Mouse (Mus musculus) right cerebral cortex, postnatal 4 days (tissue): ENCODE data around the gene Snapc3.

ENCODE experiments used
- DNase-seq: peaks from one replicate; pipeline ENCODE4 v3.0.0-alpha.2; 2022

Snapc3 gene

DNA sequence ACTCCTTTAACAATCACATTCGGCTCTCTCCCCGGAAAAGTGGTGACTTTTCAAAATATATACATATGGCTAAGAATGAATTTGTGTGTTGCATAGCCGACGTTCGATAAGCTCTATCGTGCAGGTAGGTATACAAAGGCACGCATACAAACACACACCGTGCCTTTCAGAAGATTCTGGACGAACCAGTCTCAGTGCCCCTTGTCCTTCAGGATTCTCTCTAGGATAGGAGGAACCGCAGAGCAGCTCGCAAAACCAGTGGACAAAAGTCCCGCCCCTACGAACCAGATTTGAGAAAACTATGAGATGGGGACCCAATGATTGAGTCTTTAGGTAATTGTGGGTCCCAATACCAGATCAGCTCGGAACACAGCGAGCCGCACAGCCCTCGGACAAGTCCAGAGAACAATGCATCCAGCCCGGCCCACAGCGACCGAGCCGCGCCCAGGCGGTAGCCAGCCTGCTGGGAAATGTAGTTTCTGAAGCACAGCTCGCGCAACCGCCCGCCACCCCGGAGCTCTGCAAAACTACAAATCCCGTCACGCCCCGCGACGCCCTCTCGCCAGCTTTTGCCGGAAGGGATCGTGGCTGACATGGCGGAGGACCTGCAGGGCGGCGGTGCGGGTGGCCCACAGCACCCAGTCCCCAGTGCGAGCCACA lies at the start of gene Snapc3:
Snapc3 (plus strand) TSS at position 565 of the 660 bp plus-strand sequence.
- DNase-seq = peak; percentile 94

DNA sequence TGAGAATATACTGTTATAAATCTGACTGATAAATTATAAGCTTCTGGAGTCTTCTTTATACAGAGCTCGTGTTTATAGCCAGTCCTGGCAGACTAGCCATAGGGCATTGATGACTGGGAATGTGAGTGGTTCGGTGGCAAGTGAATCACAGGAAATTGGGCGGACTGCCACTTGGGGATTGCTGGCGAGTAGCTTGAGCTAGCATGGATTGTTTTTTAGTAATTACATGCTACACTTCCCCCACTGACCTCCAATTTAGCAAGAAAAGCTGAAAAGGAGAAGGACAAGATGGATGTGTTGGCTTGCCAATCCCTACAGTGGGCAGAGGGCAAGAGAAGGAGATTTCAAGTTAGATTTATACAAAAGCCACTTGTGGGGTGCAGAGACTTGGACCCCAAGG lies 44.1 kb upstream of the Snapc3 start:
- peak; percentile 17 for DNase-seq

DNA sequence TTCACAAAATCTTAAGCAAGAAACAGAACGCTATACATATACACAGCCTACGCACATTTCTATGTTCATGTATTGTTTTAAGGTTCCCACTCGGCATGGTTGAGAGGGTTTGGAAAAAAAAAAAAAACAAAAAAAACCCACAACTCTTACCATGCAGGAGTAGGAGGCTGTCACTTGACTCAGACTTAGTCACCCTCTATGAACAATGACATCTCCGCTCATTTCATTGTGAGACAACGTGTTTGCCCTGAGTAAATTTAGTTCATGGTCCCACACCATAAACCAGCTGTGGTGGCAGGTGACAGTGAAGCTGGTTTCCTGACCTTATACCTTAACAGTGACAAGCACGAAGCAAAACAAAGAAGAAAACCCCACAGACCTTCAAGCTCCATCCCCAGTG lies 41.9 kb upstream of the Snapc3 start:
- DNase-seq = no peak

DNA sequence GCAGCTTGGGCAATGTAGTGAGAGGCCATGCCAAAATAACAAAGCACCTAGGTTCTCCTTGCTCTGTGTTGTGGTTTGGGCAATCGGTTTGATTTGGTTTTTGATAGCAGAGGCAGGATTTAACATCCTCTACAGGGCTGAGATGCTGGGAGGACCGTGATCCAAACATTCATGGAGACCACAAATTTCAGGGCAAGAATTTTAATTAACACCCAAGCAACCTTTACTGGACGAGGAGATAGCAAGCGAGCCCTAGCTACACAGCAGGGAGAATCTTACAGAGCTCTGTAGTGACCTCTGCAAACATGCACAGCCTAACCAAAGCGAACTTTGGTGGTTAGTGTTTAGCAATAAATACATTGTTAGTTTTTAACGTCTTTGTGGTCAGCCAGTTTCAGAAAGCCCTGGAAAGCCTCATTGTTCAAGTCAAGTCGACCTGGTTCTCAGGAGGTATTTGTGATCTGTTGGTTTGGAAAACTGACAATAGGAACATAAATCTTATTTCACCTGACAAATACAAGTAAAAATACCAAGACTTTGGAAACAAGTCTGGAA lies 41.0 kb upstream of the Snapc3 start:
- no peak for DNase-seq

DNA sequence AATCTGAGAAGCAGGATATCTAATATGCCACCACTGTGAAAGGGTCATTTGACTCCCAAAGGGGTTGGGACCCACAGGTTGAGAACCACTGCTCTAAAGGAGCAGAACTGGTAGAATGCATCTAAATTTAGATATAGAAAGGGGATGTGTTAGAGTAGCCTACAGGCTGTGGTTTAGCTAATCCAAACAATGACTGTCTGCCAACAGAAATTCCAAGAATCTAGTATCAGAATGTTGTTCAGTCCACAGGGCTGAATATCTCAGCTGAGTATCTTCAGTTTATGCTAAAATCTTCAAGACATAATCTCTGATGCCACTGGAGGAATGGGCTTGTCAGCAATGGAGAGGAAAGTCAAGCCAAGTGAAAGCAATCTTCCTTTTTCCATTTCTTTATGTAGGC lies 38.5 kb upstream of the Snapc3 start:
- DNase-seq = no peak

DNA sequence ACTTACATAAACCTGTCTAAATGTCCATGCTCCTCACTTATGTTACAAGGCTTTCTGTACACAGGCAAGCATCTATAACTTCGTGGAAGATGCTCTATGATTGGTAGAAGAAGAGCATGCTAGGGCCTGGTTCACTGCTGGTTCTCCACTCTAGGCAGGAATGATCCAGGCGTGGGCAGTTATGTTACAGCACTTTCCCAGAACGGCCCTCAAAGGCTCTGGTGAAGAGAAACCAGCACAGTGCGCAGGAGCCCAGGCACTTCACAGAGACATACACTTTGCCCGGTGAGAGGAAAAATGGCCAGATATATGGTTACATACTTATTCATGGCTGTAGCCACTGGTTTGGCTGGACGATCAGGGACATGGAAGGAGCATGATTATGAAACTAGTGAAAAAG lies 37.8 kb upstream of the Snapc3 start:
- no peak for DNase-seq

DNA sequence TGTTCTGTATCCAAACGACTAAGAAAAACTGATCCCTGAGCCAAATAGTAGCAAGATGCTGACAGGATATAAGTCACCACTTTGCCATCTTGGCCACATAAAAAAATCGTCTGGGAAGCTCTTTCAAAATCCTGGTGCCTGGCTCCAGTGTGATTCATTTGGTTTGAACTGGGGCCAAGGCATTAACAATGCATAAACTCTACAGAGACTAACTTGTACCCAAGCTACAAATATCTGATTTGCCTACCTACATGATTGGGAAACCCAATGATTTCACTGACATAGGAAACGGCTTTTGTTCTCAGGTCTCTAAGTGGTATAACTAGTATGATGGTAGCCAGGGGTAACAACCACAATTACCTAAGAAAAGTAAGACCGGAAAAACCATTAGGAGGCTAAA lies 37.3 kb upstream of the Snapc3 start:
- no peak for DNase-seq

DNA sequence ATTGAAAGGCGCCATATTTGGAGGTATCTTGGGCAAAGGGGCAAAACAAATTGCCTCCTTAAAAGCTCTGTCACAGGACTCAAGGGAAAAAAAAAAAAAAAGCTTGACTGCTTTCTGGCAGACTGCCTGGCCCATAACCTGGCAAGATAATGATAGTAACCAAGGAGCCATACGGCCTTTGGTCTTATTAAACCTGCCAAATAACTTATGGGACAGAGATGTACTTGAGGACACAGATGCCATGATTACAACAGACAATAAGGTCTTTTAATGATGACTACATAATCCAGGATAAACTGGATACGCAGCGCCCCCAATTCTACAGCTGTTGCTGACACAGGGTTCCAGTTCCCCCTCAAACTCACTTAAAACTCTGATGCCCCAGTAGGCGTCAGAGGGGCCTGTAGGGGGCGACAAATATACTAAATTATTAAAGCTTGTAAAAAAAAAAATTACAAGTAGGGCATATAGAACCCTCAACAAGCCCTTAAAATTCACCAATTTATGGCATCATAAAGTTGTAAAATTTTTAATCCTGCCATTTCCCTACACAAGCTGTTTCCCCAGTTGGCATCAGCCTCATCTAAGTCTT lies 33.5 kb upstream of the Snapc3 start:
- DNase-seq = peak; percentile 5

DNA sequence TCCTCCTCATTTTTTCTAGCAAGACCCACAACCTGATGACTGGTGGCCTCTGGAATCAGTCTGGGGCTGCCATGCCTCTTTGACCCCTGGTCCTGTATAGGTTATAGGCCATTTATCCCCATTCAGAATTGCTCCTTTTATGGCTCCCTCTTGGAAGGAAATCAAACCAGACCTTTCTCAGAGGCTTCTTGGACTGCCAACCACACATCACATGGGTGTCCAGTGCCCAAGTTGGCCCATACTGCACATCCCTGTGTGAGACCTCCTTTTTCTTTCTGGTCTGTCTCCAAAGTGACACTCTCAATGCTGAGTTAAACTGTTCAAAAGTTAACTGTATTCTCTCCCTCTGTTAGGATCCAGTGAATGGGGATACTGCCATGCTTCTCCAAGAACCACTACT lies 32.4 kb upstream of the Snapc3 start:
- no peak for DNase-seq

DNA sequence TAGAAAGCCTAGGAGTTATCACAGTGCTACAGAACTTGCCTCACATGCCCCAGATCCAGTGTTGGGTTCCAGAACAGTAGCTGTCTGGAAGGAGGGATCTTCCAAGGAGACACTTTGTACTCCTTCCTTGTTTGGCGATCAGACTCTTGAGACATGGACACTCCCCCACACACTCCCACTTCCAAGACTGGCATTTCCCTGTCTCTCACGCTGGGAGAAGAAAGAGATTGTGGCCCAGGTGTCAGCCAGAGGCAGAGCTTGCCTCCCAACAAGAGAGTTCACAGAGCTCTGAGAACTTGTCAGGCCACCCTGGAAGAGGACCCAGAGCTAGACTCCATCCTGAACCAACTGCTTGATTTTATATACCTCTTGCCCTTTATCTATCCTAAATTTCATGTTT lies 27.0 kb upstream of the Snapc3 start:
- no peak for DNase-seq

DNA sequence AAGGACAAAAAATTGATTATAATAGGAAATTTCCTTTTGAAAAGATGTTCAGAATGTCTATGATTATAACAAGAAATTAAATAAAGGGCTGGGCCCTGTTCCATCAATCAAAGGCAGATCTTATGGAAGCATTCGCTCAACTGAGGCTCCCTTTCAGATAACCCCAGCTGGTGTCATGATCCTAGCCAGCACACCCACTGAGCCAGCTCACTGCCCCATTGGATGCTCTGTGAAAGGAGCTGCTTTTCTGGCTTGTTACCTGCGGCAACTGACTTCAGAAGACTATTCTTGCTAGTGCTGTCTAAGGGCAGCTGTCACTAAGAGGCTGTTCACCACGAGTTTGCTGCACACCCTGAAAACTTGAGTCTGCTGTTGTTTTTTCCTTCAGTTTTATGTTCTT lies 25.6 kb upstream of the Snapc3 start:
- DNase-seq = no peak

DNA sequence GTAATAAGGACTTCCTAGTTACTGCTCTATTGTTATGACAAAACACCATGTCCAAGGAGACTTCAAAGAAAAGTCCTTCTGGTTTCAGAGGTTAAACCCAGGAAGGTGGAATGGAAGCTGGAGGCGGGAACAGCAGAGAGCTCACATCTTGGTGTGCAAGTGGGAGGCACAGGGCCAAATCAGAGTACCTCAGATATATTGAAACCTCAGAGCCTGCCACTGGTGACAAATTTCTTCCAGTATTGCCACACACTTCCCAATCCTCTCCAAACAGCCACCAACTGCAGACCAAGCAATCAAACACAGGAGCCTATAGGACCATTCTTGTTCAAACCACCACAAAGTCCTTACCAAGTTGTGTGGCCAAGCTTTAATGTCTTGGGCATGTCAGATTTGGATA lies 23.8 kb upstream of the Snapc3 start:
- DNase-seq = no peak

DNA sequence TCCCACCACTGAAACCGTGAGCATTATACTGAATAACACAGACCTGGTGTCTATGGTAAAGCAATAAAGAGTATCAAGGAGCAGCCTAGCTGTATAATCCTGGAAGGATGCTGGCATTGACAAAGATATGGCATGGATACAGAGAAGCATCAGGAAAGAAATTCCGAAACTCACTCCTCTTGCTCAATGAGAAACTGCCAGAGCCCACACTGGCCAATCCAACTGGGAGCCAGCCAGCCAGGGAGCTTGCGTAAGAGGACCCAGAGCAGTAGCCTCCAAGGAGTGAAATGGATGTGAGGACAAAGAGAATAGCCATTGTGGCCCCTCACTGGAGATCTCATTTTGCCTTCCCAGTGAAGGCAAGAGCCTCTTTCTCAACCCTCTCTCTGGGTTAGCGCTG lies 21.2 kb upstream of the Snapc3 start:
- peak; percentile 25 for DNase-seq

DNA sequence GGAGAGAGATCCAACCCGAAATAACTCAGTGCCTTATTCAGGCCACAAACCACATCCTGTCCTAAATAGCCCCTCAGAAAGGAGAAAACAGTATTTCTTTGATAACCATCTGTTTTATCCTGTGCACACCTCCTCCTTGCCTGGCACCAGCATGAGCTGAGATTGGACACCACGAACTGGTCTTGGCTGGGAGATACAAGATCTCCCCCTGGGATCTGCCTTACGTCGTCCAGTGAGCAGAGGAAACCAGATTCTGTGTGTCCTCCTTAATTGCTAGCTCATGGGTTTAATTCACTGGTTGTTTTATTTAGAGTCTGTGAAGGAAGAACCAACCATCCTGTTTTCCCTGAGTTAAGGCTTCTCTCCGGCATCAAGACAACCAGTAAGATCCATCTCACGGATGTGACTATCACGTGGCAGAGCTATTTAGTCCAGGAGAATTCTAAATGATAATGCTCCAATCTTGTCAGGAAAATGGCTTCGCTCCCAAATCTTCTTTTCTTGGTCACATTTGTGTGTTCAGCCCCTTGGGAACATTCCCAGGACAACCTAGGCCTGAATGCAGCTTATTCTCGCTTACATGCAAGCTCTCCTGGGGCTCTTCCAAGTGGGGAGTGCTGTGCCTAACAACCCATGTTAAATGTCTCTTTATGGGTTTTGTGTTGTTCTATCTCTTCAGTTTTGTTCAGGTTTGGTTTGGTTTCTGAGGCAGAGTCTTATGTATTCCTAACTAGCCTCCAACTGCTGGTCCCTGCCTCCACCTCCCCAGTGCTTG lies 20.3 kb upstream of the Snapc3 start:
- DNase-seq = peak; percentile 22

DNA sequence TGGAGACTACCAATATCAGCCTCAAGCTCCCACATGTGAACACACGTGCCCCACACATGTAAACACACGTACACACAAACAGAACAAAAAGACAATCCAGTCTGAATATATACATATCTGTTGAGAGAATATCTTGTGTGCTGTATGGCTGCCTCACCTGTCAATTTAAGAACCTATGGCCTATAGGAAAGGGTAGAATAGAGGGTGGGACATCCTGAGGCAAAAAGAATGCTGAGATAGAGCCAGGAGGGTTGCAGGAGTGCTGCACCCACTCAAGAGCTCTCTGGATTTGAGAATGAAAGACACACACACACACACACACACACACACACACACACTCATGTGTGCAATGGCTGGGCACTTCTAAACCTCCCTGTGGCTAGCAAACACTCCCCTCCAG lies 19.0 kb upstream of the Snapc3 start:
- DNase-seq = no peak

DNA sequence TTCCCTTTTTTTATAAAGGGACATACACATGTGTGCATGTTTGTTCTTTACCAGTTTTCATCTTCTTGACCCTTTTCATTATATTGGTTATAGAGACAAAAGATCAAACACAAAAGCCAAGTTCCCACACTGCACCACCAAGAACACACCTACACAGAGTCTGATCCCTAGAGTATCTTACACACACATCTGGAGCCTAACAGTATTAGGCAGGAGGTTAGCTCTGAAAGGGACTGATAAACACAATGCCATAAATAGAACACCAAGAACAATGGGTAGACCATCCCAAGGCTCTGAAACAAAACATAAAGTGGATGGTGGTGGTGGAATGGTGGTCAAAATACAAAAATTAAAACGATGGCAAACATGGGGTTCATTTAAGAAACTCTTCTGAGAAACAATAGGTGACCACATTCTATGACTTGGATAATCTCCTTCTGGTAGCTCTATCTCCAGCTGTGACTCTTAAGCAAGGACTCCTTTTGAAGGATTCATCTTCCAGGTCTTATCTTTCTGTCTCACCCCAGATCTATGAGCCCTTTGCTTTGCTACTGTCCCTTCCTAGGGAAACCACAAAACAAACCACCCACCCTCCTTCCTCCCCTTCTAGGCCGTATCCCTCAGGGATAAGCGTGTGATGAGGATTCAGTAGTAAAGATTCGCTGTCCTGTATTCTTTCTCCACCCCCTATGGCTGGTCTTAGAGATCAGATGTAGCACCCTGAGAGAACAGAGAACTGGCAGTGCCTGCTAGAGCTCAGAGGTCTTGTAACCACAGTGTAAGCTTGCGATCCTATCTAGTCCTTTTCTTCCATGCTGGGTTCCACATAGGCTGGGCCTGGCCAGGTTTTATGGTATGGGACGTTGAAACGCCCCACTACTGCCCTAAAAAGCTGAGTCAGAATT lies 16.6 kb upstream of the Snapc3 start:
- DNase-seq = no peak

DNA sequence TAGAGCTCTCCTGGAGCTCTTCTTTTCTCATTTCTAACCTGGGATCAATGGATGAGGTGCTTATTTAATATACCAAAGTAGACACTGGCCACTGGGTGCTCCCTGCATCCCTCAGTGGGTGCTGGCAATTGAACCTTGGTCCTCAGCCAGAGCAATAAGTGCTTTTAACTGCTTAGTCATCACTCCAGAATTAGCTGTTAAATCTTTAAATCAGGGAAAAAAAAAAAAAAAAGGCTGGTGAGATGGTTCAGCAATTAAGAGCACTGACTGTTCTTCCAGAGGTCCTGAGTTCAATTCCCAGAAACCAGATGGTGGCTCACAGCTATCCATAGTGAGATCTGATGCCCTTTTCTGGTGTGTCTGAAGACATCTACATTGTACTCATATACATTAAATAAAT lies 15.8 kb upstream of the Snapc3 start:
- DNase-seq = no peak

DNA sequence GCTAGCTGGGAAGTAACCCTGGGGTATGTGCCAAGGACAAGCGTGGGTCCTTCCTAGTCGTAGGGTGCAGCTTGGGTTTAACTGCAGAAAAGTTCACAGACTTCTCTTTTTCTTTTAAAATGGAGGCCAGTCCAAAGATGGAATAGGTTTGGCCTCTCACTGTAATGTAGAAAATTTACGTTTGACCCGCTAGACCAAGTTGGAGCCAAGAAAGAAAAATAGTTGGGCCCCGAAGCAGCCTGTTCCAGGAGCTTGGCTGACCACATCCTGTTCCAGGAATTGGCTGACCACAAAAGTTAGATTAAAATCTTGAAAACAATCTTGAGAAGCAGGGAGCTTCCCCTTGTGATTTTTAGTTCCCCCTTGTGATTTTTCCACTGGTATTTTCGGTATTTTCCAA lies 9.8 kb upstream of the Snapc3 start:
- DNase-seq = no peak

DNA sequence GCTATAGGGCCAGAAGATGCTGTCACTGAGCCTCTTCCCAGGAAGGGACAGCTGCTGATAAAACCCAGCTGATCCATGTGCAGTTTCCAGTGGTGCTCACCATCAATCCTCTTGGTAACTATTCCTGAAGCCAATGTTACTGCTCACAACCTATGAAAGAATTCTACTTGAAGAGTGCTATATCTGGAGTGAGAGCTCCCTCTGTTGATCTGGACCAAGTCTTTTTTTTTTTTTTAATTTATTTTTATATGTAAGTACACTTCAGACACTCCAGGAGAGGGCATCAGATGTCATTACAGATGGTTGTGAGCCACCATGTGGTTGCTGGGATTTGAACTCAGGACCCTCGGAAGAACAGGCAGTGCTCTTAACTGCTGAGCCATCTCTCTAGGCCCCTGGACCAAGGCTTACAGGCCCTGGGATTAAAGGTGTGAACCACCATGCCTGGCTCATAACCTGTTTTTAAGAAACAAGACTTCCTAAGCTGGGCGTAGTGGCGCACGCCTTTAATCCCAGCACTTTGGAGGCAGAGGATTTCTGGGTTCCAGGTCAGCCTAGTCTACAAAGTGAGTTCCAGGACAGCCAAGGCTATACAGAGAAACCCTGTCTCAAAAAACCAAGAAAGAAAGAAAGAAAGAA lies 7.5 kb upstream of the Snapc3 start:
- DNase-seq = no peak

DNA sequence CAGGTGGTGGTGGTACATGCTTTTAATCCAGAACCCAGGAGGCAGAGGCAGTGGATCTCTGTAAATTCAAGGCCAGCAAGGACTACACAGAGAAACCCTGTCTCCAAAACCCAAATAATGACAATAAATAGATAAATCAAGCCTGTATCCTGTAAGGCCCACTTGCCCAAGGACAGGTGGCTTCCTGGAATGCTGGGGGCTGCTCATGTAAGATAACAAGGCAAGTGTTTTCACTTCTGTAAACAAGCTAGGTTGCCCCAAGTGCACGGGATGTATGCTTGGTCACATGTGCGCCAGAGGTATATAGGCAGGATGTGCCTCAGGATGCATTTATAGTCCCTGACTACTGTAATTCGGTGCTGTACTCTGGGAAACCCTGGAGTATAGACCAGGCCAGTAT lies 5.5 kb upstream of the Snapc3 start:
- no peak for DNase-seq

DNA sequence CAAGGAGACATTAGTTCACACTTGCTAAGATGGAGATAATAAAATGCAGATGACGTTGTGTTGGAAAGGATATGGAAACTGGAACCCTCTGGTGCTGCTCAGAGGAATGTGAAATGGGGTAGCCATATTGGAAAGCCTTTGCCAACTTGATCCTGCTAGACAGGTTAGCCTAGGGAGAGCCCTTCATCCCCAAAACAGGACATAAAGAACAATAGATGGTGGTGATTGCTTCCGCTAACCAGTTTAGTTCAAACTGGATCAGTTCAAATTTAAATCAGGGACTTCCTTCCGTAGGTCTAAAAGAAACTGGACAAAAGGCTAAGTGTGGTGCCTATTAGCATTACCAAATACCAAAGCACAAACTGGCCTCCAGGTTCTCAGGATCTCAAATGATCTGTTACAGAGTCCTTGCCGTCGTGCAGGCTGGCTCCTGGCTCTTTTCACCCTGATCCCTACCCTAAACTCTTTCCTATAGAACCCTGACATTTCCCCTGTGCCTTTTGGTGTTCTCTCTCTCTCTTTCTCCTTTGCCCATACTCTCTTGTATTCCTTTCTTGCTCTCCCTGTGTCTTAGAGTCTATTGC lies 3.2 kb upstream of the Snapc3 start:
- no peak for DNase-seq

DNA sequence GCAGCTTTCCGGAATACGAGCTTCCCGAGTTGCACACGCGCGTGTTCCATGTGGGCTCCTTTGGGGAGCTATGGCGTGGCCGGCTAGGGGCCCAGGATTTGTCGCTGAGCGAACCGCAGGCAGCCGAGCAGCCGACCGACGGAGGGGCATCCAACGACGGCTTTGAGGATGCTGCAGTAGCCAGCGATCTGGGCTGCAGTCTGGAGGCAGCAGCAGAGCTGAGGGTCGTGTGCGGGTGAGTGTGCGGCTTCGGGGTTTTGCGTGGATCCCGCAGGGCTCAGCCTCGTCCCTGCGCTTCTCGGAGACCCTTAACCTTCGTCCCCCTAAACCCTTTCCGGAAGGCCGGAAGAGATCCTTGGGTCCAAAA lies 279 bp downstream of the Snapc3 start:
- no peak for DNase-seq
